Mouse (Mus musculus) kidney, adult 2 months (tissue): ENCODE results near the gene Lyrm7.

Experiments used
- CTCF ChIP-seq: fragments of 200-500 bp; conservative IDR thresholded peaks from 2 replicates; pipeline ENCODE4 v1.5.1; 2011; ENCODE audit warnings: low read depth, mild to moderate bottlenecking, control low read depth, low read length, moderate library complexity, mixed read lengths; ENCODE audit not compliant: insufficient read depth, insufficient read length
- POLR2A ChIP-seq: fragments of 200-500 bp; IDR thresholded peaks from one replicate; pipeline ENCODE4 v1.6.1; 2011; ENCODE audit warnings: low read depth, low read length, control low read depth

DNA sequence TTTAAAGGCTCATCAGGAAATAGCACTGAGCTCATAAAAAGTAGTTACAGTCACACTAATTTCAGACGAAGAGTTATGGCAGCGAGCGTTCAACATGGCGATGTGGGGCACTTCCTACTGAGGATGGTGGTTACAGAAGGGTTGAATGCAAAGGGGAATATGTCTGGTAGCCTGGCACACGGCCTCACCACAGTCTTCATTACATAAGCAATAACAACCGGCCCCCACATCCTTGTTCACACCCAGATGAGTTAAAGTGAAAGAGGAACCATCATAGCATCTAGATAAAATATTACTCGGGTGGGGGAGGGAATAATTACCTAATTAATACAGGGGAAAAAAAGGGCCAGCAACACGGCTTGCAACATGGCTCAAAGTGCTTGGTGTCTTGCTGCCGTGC, 53.0 kb downstream of the Lyrm7 start:
- TF ChIP-seq POLR2A = no peak
- TF ChIP-seq CTCF = no peak
